Mouse (Mus musculus) small intestine, adult 2 months (tissue): Measurements from ENCODE around the gene Tmem209. TPM values are rescaled to one million over a fixed set of nuclear protein-coding genes. Genes with fewer than 3 reads are reported as not detected.

Experiments
- H3K27ac ChIP-seq: fragments of 200-500 bp; 2 replicates; pipeline ENCODE4 v1.5.1; 2012; ENCODE audit warnings: low read depth, low read length, control low read depth, inconsistent platforms; ENCODE audit not compliant: insufficient read depth
- H3K27me3 ChIP-seq: fragments of 200-500 bp; 2 replicates; pipeline ENCODE4 v1.6.1; 2012; ENCODE audit warnings: mild to moderate bottlenecking, moderate library complexity, low read length, inconsistent platforms; ENCODE audit not compliant: control insufficient read depth, insufficient read depth
- H3K36me3 ChIP-seq: fragments of 200-500 bp; 2 replicates; pipeline ENCODE4 v1.6.1; 2012; ENCODE audit warnings: mild to moderate bottlenecking, low read length, control low read depth, inconsistent platforms; ENCODE audit not compliant: control insufficient read depth, insufficient read depth
- H3K4me1 ChIP-seq: fragments of 200-500 bp; 2 replicates; pipeline ENCODE4 v1.6.1; 2012; ENCODE audit warnings: low read length, inconsistent platforms, mixed read lengths; ENCODE audit not compliant: control insufficient read depth, insufficient read depth, insufficient read length
- H3K4me3 ChIP-seq: fragments of 200-500 bp; 2 replicates; pipeline ENCODE4 v1.5.1; 2012; ENCODE audit warnings: low read depth, mild to moderate bottlenecking, control low read depth, inconsistent platforms, low read length, moderate library complexity
- CTCF ChIP-seq: fragments of 200-500 bp; IDR thresholded peaks from 2 replicates; pipeline ENCODE4 v1.5.1; 2012; ENCODE audit warnings: low read depth, mild to moderate bottlenecking, control low read depth, inconsistent platforms, low read length, moderate library complexity, mixed read lengths; ENCODE audit not compliant: insufficient replicate concordance, insufficient read length; ENCODE audit errors: extremely low read depth
- POLR2A ChIP-seq: fragments of 200-500 bp; IDR thresholded peaks from 2 replicates; pipeline ENCODE4 v1.6.1; 2012; ENCODE audit warnings: low read depth, mild to moderate bottlenecking, control low read depth, inconsistent platforms, low read length, moderate library complexity
- WGBS: fragments of 180-500 bp; shearing (Covaris S2); methylation state at CpG from one replicate; pipeline ENCODE4 v1.1.7; 2018; 5-methylcytosine and 5-hydroxymethylcytosine counted together
- polyA plus RNA-seq: library from polyadenylated mRNA; depleted of rRNA; stranded (reverse); fragments of >200 nt; gene quantifications from 2 replicates; pipeline ENCODE4 v1.2.3, GENCODE M21; 2012

The Tmem209 gene
- polyA plus RNA-seq, 1 experiment = 11.4 TPM

DNA sequence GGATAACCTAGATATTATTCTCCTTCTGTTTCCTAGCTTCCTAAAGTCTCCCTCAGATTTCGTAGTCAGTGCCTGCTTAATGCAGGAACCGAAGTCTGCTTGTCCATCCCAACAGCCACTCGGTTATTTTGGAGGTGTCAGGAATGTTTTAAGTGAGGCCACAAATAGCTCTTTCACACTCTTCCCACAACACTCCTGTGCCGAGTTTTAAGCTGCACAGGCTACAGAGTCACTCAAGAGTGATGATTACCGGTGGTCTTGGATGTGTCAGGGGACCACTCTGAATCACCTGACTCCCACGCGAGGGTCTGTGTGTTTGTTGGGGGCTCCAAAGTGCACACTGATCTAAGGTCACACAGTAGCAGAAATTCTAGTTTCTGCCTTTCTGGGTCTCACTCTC, 36.1 kb upstream of the Tmem209 start:
- no peaks in the 10 kb centered on the region for H3K4me1 ChIP-seq
- WGBS = 87% methylated on average over 7 of the region's 7 CpGs
- no peak for TF ChIP-seq CTCF
- no peak for TF ChIP-seq POLR2A
- no peak overlapping the region for H3K27ac ChIP-seq
- no peak overlapping the region for H3K4me3 ChIP-seq
- no peaks in the 10 kb centered on the region for H3K27me3 ChIP-seq
- H3K36me3 ChIP-seq = no peaks in the 10 kb centered on the region

- Histone ChIP-seq H3K4me1 (no peaks in the 10 kb centered on the region), H3K4me3 (no peak overlapping the region), H3K36me3 (no peaks in the 10 kb centered on the region), H3K27me3 (no peaks in the 10 kb centered on the region), H3K27ac (no peak overlapping the region)
- WGBS = 15% methylated on average over 8 of the region's 8 CpGs
- TF ChIP-seq POLR2A = no peak
- TF ChIP-seq CTCF = no peak
Measured at GRCm38 (mm10) chr6:30543851-30544250, 34.3 kb upstream of the Tmem209 start.

DNA sequence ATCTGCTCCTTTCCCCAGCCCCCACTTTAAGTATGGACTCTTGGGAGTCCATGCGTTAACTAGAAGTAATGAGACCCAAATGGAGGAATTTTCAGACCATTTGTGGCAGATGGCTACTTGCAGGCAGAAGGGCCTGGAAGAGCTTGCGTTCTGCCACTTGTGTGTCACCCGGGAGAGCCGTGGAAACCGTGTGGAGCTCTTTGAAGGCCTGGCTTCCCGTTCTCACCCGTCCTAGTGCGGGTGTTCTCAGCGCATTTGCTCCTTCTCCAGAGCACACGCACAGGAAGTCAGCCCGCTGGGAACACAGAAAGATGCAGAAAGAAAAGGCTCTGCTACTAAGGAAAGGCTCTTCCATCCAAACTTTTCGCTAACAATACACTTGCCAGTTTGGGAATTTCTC, 33.5 kb upstream of the Tmem209 start:
- no peaks in the 10 kb centered on the region for H3K27me3 ChIP-seq
- TF ChIP-seq CTCF = no peak
- no peak for TF ChIP-seq POLR2A
- WGBS = 83% methylated on average over 12 of the region's 12 CpGs
- H3K36me3 ChIP-seq = no peaks in the 10 kb centered on the region
- H3K4me1 ChIP-seq = no peaks in the 10 kb centered on the region
- H3K4me3 ChIP-seq = no peak overlapping the region
- no peak overlapping the region for H3K27ac ChIP-seq

- 91% methylated on average over 6 of the region's 6 CpGs for WGBS
- no peaks in the 10 kb centered on the region for H3K27me3 ChIP-seq
- H3K4me1 ChIP-seq = no peaks in the 10 kb centered on the region
- no peak overlapping the region for H3K4me3 ChIP-seq
- no peak overlapping the region for H3K27ac ChIP-seq
- H3K36me3 ChIP-seq = no peaks in the 10 kb centered on the region
- TF ChIP-seq CTCF (no peak), POLR2A (no peak)
Measured at GRCm38 (mm10) chr6:30542277-30542676, 32.7 kb upstream of the Tmem209 start.

GRCm38 (mm10) chr6:30541009-30541799, 31.6 kb upstream of the Tmem209 start, which contains the start of gene Cpa2:
Gene Cpa2 (plus strand): TSS chr6:30541582.
- Histone ChIP-seq H3K36me3 (no peaks in the 10 kb centered on the region), H3K27me3 (no peaks in the 10 kb centered on the region), H3K4me3 (no peak within 1 kb of the TSS), H3K4me1 (no peaks in the 10 kb centered on the region), H3K27ac (no peak within 1 kb of the TSS)
- no peak for TF ChIP-seq CTCF
- no peak for TF ChIP-seq POLR2A
- 36% methylated on average over 11 of the region's 11 CpGs for WGBS

DNA sequence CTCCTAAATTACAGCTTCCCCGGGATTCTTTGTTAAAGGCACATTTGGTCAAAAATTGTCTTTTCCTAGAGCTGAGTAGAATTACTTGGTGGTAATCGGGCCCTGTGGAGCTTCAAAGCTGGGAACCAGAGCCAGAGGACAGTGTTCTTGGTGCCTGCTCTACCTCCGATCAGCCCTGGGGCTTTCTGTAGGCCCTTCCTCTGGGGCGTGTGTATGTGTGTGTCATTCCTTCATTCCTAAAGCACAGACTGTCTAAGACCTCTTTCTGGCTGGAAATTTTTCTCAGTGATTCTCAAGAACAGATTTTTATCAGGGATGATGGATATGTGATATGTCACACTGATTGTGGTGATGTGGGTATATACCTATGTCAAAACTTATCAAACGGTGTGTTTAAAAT, 29.2 kb upstream of the Tmem209 start:
- Histone ChIP-seq H3K4me3 (no peak overlapping the region), H3K36me3 (no peaks in the 10 kb centered on the region), H3K27ac (no peak overlapping the region), H3K27me3 (no peaks in the 10 kb centered on the region), H3K4me1 (no peaks in the 10 kb centered on the region)
- 83% methylated on average over 5 of the region's 5 CpGs for WGBS
- TF ChIP-seq POLR2A (no peak), CTCF (no peak)

GRCm38 (mm10) chr6:30538240-30538639, 28.7 kb upstream of the Tmem209 start:
- WGBS = 76% methylated on average over 10 of the region's 10 CpGs
- H3K27ac ChIP-seq = no peak overlapping the region

More at GRCm38 (mm10) chr6:30538240-30538639, 28.7 kb upstream of the Tmem209 start:
- Histone ChIP-seq H3K4me1 (no peaks in the 10 kb centered on the region), H3K36me3 (no peaks in the 10 kb centered on the region), H3K27me3 (no peaks in the 10 kb centered on the region), H3K4me3 (no peak overlapping the region)
- TF ChIP-seq POLR2A (no peak), CTCF (no peak)
